Mouse (Mus musculus) cerebellum, adult 11 months (tissue): ENCODE data around the gene Psmd3.
"Not testable (repeated sequence)": the region's sequence is repeated elsewhere in the genome, so short reads cannot be mapped to it uniquely, and the experiment has no call there.

Source experiments
- DNase-seq: peaks from one replicate; pipeline ENCODE4 v3.0.0; 2022

The Psmd3 gene

DNA sequence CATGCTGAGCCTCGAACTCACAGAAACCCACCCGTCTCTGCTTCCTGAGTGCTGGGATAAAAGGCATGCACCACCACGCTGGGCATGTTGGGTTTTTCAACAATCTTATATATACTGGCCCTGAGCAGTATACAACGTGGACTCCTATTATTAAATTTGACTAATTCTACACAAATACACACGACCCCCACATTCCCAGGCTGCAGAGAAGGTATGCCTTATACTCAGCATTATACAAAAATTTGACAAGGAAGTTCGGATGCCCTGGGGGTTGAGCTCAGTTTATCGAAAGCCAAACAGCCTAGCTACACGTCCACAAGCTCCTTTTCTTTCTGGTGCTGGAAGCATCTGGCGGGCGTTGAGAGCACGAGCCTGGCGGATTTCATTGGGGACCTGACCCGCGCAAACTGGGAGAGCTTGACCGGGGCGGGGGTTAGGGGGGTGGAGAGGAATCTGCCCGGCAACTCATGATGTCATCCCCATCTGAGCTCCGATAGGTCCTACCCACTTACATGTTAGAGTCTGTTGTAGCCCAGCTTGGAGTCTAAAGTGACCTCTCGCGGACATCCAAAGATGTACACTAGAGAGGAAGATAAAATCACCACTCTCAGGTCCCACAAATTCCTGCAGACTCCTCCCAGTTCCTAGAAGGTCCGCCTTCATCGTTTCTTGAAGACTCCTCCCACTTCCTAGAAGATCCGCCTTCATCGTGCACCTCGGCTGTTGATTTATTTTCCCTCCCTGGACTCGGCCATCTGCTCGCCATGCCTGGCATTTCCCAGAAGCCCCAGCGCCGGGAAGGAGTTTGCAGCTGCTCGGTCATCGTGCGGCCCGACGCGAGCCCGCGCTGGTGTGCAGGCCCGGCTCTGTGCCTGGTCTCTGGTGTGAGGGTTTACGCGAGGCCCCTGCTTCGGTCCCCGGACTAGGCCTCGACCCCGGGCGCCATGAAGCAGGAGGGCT lies at the start of gene Psmd3:
Gene Psmd3 (plus strand): TSS at position 769 of the 960 bp plus-strand sequence.
- peak; percentile 95 for DNase-seq

GRCm38 (mm10) chr11:98635312-98635970 lies 46.9 kb upstream of the Psmd3 start:
- DNase-seq, result not testable (repeated sequence)

DNA sequence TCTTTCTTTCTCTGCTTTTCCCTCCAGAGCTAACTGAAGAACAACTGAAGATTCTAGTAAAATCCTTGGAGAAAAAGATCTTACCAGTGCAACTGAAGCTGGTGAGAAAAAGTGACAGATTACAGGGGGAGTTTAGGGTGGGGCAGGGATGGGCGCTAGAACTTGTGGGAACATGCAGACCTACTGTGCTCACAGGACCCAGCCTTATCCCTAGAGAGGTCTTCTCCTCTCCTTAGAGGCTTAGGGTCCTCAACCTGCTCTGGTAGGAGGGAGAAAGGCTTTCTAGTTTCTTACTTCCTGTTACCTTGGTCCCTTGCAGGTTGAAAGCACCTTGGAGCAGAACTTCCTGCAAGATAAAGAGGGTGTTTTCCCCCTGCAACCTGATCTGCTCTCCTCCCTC lies 44.9 kb upstream of the Psmd3 start:
- no peak for DNase-seq

- no peak for DNase-seq
Observed at GRCm38 (mm10) chr11:98640091-98640490, 42.3 kb upstream of the Psmd3 start.

GRCm38 (mm10) chr11:98644757-98645156 lies 37.6 kb upstream of the Psmd3 start:
- DNase-seq, result no peak

DNA sequence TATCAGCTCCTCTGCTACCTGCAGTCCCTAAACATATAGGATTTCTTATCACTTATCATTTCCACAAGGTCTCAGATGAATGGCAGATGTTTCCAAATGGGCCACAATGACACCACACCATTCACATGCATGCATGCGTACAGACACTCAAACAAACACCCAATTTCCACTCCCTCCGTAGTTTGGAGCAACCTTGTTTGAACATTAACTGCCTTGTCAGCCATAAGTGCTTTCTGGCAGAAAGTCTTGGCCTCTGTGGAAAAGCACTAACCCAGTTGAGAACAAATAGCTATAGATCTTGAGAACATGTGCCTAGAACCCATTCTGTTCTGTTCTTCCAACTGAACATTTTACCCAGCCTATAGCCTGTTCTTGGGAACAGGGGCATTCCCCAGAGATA lies 36.4 kb upstream of the Psmd3 start:
- DNase-seq, result no peak

DNA sequence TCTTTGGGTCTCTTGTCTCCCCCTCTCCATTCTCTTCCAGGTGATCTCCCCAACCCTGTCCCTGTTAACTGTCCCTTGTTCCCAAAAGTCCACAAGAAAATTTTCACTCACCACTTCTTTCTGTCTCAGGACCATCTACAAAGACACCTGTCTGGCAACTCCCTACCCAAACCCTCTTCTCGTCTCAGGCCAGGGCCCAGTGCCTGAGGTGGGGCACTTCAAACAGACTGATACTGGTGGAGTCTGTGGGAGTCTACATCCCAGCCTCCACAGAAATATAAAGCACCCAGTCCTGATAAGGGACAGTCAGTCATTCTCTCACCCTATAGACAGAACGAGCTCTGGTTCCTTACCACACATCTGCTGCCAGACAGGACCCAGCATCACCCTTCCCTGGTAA lies 35.9 kb upstream of the Psmd3 start, which contains the start of gene Gsdma2:
Gene Gsdma2 (plus strand): TSS at position 301 of the 400 bp plus-strand sequence.
- DNase-seq, result no peak

DNA sequence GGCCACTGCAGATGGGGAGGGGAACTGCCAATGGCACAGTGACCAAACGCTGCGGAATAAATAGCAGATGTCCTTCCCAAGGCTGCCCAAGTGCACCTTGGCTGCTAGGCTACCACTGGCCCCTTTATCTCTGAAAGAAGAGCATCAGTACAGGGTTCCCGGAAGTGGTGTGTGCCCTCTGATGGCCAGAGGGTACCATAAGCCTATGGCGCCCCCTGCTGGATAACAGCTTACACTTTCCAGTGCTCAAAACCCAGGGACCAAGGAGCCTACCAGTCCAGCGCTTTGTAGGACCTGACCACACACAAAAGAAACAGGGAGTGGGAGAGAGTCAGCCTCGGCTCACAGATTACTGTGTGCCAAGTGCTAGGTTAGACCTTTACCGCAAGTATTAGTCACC lies 27.3 kb upstream of the Psmd3 start:
- not testable (repeated sequence) for DNase-seq

GRCm38 (mm10) chr11:98660517-98660916 lies 21.8 kb upstream of the Psmd3 start:
- no peak for DNase-seq

DNA sequence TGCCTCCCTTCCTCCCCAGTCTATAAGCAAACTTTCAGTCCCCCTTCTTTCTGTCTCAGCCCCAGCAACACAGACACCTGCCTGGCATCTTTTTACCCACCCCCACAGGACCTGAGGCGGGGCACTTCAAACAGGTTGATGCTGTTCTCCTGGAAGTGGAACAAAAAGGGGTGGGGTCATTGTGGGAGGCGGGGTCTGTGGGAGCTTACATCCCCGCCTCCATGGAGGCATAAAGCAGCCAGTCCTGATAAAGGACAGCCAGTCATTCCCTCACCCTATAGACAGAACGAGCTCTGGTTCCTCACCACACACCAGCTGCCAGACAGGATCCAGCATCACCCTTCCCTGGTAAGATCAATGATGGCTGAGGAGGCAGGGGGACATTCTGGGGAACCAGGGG lies 18.3 kb upstream of the Psmd3 start, which contains the start of gene Gsdma:
Gene Gsdma (plus strand): TSS at position 261 of the 400 bp plus-strand sequence.
- DNase-seq, result no peak

- no peak for DNase-seq
Observed at GRCm38 (mm10) chr11:98668984-98669383, 13.4 kb upstream of the Psmd3 start.

GRCm38 (mm10) chr11:98671284-98671815 lies 11.0 kb upstream of the Psmd3 start:
- DNase-seq, result no peak

DNA sequence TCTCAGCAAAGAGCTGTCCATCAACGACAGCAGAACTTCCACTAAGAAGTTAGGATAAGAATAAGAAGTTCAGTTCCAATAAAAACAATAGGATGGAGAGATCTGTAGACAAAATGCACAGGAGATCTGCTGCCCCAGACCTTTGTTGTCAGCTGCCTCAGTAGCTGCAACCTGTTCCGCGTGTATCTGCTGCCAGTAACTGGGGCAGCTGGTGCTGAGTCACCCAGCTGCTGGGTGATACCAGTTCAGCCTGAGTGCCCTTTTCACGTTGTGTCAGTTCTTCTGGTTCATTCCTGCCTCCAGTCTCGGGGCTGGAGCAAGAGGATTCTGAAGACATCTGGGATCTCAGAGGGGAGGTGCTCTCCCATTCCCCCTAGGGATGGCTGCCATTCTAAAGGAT lies 10.5 kb upstream of the Psmd3 start:
- no peak for DNase-seq

- DNase-seq, result no peak
Observed at GRCm38 (mm10) chr11:98672482-98672881, 9.9 kb upstream of the Psmd3 start.

DNA sequence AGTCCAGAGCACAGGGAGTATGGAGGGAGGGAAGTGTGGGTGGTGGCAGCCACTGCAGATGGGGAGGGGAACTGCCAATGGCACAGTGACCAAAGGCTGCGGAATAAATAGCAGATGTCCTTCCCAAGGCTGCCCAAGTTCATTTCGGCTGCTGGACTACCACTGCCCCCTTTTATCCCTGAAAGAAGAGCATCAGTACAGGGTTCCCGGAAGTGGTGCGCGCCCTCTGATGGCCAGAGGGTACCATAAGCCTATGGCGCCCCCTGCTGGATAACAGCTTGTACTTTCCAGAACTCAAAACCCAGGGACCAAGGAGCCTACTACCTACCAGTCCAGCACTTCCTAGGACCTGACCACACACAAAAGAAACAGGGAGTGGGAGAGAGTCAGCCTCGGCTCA lies 9.2 kb upstream of the Psmd3 start:
- peak; percentile 54 for DNase-seq

- no peak for DNase-seq
Observed at GRCm38 (mm10) chr11:98675829-98676363, 6.5 kb upstream of the Psmd3 start.

- DNase-seq, result no peak
Observed at GRCm38 (mm10) chr11:98680023-98680422, 2.3 kb upstream of the Psmd3 start.

GRCm38 (mm10) chr11:98680595-98680994 lies 1.8 kb upstream of the Psmd3 start:
- DNase-seq, result not testable (repeated sequence)

DNA sequence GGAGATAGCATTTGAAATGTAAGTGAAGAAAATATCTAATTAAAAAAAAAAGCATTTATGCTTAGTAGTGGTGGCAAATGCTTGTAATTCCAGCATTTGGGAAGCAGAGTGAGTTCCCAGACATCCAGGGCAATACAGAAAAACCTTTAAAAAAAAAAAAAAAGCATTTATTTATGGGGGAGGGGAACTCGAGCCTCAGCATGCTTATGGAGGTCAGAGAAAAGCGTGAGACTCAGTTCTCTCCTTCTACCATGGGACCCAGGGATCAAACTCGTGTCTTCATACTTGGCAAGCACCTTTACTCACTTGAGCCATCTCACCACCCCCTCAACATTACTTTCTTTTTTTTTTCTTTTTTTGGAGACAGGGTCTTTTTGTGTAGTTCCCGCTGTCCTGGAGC lies 1.2 kb upstream of the Psmd3 start:
- DNase-seq, result no peak

DNA sequence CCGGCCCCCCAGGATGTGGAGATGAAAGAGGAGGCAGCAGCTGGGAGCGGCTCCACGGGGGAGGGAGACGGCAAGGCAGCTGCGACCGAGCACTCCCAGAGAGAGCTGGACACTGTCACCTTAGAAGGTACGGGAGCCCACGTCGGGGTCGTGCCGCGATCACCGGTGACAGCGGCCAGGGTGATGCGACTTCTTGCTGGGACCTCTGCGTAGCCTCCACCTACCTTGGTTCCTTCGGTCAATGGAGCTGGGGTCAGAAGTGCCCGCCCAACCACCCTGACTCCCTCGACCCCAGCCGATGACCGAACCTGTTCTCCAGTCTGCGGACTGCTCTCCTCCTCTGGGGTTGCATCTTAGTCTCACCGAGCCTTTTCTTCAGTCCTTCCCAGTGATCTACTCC lies 457 bp downstream of the Psmd3 start:
- no peak for DNase-seq

GRCm38 (mm10) chr11:98685642-98686041 lies 3.3 kb downstream of the Psmd3 start:
- no peak for DNase-seq

DNA sequence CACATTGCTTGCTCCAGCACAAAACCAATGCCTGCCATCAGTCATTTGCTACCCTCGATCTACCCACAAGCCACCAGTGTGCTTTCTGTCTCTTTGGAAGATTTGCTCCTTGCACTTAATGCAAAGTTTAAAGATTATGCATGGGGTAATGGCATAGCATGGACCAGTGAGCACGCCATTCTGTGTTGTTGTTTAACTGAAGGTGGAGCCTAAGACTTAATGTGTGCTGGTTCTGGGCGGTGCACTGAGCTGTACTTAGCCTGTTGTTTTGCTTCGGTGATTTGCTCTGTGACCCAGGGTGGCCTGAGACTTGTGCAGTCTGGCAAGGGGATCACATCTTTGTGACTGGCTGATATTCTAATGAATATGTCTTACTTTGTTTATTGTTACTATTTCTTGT lies 4.6 kb downstream of the Psmd3 start:
- DNase-seq, result no peak

- DNase-seq, result no peak
Observed at GRCm38 (mm10) chr11:98688009-98688408, 5.7 kb downstream of the Psmd3 start.
